Mouse (Mus musculus) brain, embryonic 14.5 days (tissue): Measurements from ENCODE around the gene Ak7.

Experiments used
- CTCF ChIP-seq: fragments of 200-500 bp; IDR thresholded peaks from 2 replicates; pipeline ENCODE4 v1.5.1; 2012; ENCODE audit warnings: inconsistent platforms, mild to moderate bottlenecking, moderate library complexity, borderline replicate concordance; ENCODE audit not compliant: insufficient read depth, insufficient read length; ENCODE audit errors: extremely low read depth
- POLR2A ChIP-seq: fragments of 200-500 bp; IDR thresholded peaks from 2 replicates; pipeline ENCODE4 v1.6.1; 2012; ENCODE audit warnings: mild to moderate bottlenecking, inconsistent platforms, borderline replicate concordance; ENCODE audit not compliant: poor library complexity, insufficient read depth, insufficient read length, severe bottlenecking; ENCODE audit errors: extremely low read depth

DNA sequence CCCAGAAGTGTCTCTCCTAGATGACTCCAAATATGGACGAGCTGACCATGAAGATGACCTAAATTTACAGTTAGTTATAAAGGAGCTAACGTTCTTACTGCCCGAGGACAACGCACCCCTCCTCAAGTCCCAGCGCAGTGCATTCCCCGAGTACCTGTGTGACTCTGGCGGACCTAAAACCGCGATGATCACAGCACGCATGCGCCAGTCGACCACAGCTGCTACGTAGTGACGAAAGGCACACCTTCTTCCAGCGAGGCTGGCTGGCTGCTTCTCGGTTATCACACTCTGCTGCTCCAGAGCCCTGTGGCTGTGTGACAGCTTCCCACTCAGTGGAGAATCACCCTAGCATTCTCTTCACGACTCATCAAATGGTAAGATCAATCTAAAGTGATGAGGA lies 12.8 kb downstream of the Ak7 start:
- TF ChIP-seq CTCF = no peak
- TF ChIP-seq POLR2A = no peak
